Mouse (Mus musculus) liver, embryonic 12.5 days (tissue): ENCODE measurements around the gene Psg18. TPM values are rescaled to one million over a fixed set of nuclear protein-coding genes. Genes with fewer than 3 reads are reported as not detected.
"Not testable (repeated sequence)": the region's sequence is repeated elsewhere in the genome, so short reads cannot be mapped to it uniquely, and the experiment has no call there.

Experiments
- ATAC-seq: fragments of 200-750 bp; cut with Nextera tagmentation; 2 replicates; pipeline ENCODE4 v1.8.0; 2017; ENCODE audit warnings: moderate number of reproducible peaks, mild to moderate bottlenecking, moderate library complexity
- H3K27ac ChIP-seq: fragments of 300-500 bp; sonication (generic); 2 replicates; pipeline ENCODE4 v1.5.1; 2016; ENCODE audit warnings: mild to moderate bottlenecking
- H3K27me3 ChIP-seq: fragments of 300-500 bp; sonication (generic); replicated peaks from 2 replicates; pipeline ENCODE4 v1.6.1; 2016; ENCODE audit warnings: mild to moderate bottlenecking, moderate library complexity
- H3K36me3 ChIP-seq: fragments of 300-500 bp; sonication (generic); 2 replicates; pipeline ENCODE4 v1.6.1; 2016; ENCODE audit warnings: mild to moderate bottlenecking, moderate library complexity
- H3K4me1 ChIP-seq: fragments of 300-500 bp; sonication (generic); 2 replicates; pipeline ENCODE4 v1.6.1; 2016
- H3K4me2 ChIP-seq: fragments of 300-500 bp; sonication (generic); 2 replicates; pipeline ENCODE4 v1.6.1; 2016; ENCODE audit warnings: mild to moderate bottlenecking, moderate library complexity
- H3K4me3 ChIP-seq: fragments of 300-500 bp; sonication (generic); 2 replicates; pipeline ENCODE4 v1.5.1; 2016; ENCODE audit warnings: mild to moderate bottlenecking, moderate library complexity
- H3K9ac ChIP-seq: fragments of 300-500 bp; sonication (generic); 2 replicates; pipeline ENCODE4 v1.6.1; 2016; ENCODE audit warnings: mild to moderate bottlenecking, moderate library complexity
- H3K9me3 ChIP-seq: fragments of 300-500 bp; sonication (generic); replicated peaks from 2 replicates; pipeline ENCODE4 v1.6.1; 2016; ENCODE audit warnings: mild to moderate bottlenecking, moderate library complexity
- WGBS: fragments of 180-500 bp; shearing (Covaris S2); methylation state at CpG from one replicate; pipeline ENCODE4 v1.1.7; 2016; ENCODE audit not compliant: insufficient replicate concordance; 5-methylcytosine and 5-hydroxymethylcytosine counted together
- polyA plus RNA-seq: library from polyadenylated mRNA; unstranded; fragments of >200 nt; fragmentation: Nextera tagmentation; extraction: Ambion mirVana; gene quantifications from 2 replicates; pipeline ENCODE4 v1.2.1, GENCODE M21; 2016

Gene Psg18
- polyA plus RNA-seq, result not detected in 2 replicates

DNA sequence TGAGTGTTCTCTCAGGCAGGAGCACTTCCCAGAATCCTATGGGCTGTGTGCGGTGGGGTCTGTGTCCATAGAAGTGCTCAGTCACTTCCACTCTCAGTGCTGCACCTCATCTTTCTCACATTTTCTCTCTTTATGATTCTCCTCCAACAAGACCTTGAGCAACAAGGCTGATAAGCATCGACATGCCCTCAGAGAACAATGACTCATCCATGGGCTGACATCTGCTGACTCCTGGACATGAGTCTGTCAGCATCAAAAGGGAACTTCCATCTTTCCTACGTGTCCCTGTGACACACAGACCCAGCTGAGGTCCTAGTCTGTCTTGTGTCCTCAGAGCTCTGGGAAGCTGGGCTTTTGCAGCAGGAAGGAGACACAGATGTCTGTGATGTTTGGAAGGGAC, at the start of gene Psg18:
TSS of gene Psg18 (minus strand) at position 101 of the 400 bp plus-strand sequence.
- not testable (repeated sequence) for H3K4me3 ChIP-seq, H3K9ac ChIP-seq, H3K4me2 ChIP-seq, H3K36me3 ChIP-seq, H3K27me3 ChIP-seq, ATAC-seq, H3K27ac ChIP-seq, H3K4me1 ChIP-seq, H3K9me3 ChIP-seq
- 38% methylated on average over 3 of the region's 3 CpGs for WGBS

DNA sequence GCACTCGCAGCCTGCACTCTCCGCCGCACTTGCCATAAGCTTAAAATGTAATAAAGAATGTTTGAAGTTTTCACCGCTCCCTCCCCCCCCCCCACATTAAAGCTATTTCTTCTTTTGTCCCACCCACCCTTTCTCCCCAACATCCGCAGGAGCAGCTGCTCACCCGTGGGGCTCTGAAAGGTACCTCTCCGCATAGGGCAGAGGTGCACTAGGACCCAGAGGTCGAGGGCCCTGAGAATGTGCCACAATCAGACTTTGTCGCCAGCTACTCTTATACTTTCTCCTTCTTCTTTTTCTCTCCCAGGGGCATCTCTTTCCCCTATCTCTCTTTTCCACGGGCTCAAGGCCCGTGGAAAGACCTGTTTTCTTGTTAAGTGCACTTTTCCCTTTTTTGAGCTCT, 48.6 kb upstream of the Psg18 start:
- Histone ChIP-seq H3K27ac (no peak overlapping the region), H3K27me3 (no peaks in the 10 kb centered on the region; the same call in 1 of the 2 replicates), H3K36me3 (no peaks in the 10 kb centered on the region), H3K4me2 (no peak overlapping the region), H3K4me3 (no peak overlapping the region), H3K4me1 (no peaks in the 10 kb centered on the region), H3K9ac (no peak overlapping the region), H3K9me3 (peaks cover 12% of the 10 kb centered on the region)
- WGBS, result 41% methylated on average over 10 of the region's 11 CpGs
- no peak for ATAC-seq

DNA sequence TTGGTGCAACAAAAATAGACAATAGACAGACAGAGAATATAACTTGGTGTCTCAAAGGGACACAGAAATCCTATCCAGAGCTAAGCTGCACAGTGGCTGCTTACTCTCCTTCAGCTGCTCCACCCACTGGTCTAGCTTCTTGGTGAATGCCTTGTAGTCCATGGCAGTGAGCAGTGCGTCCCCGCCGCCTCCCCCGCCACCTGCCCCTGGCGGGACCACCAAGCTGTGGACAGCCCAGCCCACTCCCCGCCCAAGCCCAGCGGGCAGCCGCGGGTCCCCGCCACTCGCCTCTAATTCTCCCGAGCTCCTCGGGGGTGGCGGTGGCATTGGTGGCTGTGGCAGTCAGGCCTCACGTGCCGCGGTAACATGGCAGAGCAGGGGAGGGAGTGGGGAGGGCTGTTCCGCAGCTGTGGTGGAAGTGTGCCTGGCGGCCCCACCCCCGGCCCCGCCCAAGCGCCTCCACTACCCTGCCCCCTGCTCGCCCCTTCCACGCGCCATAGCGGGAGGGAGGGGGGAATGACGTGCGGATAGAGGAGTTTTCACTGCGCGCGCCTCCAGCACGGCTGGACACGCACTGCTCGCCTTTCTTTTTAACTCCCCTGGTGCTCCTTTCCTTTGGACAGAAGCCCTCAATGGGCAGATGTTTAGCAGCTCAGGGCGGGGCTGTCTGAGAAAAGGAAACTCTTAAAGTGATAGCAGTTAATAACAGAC, 47.9 kb upstream of the Psg18 start:
- H3K4me3 ChIP-seq, result no peak overlapping the region
- 29% methylated on average over 30 of the region's 35 CpGs for WGBS
- ATAC-seq, result no peak

DNA sequence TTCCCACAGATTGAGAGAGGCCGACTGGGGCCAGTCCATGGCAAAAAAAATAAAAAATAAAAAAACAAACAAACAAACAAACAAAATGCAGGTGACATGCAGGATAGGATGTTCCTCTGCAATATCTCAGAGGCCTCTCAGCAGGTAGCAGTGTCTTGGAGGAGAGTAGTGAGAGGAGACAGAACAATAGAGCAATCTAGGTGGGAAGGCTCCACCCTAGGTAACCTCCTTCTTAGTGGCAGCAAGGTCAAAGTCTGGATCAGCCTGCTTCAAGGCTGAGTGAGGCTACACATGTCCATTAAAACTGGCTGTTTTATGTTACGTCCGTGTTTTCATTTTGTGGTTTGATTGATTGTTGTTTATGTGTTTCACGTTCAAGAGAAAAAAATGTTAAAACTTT, 36.7 kb upstream of the Psg18 start:
- not testable (repeated sequence) for H3K4me2 ChIP-seq, H3K27me3 ChIP-seq, H3K27ac ChIP-seq, ATAC-seq, H3K4me3 ChIP-seq, H3K9ac ChIP-seq, H3K4me1 ChIP-seq, H3K36me3 ChIP-seq
- WGBS, result 70% methylated on average over 4 of the region's 4 CpGs
- H3K9me3 ChIP-seq, result peaks cover 20% of the 10 kb centered on the region

More for the DNA sequence above, 47.9 kb upstream of the Psg18 start:
- Histone ChIP-seq H3K4me1 (no peaks in the 10 kb centered on the region), H3K9me3 (peaks cover 12% of the 10 kb centered on the region), H3K27me3 (no peaks in the 10 kb centered on the region; the same call in 1 of the 2 replicates), H3K4me2 (no peak overlapping the region), H3K9ac (no peak overlapping the region), H3K36me3 (no peaks in the 10 kb centered on the region), H3K27ac (no peak overlapping the region)

DNA sequence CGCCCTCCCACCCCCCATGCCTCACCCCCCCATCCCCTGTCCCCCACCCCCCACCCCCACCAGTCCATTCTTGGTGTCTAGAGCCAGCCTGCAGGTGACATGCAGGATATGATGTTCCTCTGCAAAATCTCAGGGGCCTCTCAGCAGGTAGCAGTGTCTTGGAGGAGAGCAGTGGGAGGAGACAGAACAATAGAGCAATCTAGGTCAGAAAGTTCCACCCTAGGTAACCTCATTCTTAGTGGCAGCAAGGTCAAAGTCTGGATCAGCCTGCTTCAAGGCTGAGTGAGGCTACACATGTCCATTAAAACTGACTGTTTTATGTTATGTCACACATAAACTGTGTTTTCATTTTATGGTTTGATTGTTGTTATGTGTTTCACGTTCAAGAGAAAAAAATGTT, 23.5 kb upstream of the Psg18 start:
- Histone ChIP-seq H3K27me3 (no peaks in the 10 kb centered on the region), H3K4me3 (no peak overlapping the region), H3K4me2 (no peak overlapping the region), H3K4me1 (no peaks in the 10 kb centered on the region), H3K27ac (no peak overlapping the region), H3K36me3 (no peaks in the 10 kb centered on the region), H3K9me3 (peaks cover 33% of the 10 kb centered on the region), H3K9ac (no peak overlapping the region)
- no peak for ATAC-seq
- 44% methylated on average over 1 of the region's 2 CpGs for WGBS

DNA sequence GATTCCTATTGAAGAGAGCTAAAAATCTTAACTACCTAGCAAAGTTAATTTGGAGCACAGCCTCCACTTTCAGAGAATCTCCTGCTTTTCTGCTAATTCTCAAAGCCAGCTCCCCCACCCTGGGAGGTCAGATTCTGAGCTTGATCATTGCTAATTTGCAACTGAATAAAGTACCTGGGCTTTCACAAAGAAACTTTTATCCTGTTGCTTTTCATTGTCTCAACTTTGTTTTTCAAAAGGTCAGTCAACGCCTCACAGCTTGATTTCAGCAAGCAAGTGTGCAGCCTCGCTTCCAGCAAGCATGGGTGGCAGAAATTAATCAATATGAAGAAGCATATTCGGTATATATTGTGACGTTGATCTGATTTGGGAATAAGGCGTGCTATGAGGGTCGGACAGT, 19.4 kb downstream of the Psg18 start:
- 54% methylated on average over 6 of the region's 6 CpGs for WGBS
- not testable (repeated sequence) for H3K27me3 ChIP-seq, H3K4me3 ChIP-seq, H3K9ac ChIP-seq, H3K4me2 ChIP-seq, H3K27ac ChIP-seq, H3K4me1 ChIP-seq, H3K9me3 ChIP-seq, H3K36me3 ChIP-seq, ATAC-seq

Other genes with a start within 250 kb of the Psg18 start
- not detected in 2 replicates for gene Igfl3, start 178.5 kb downstream of the Psg18 start, polyA plus RNA-seq
- gene Mill1, start 109.7 kb downstream of the Psg18 start, polyA plus RNA-seq, result not detected in 2 replicates
- not detected in 2 replicates for gene Psg28, start 77.0 kb upstream of the Psg18 start, polyA plus RNA-seq
- gene Psg26, start 129.2 kb upstream of the Psg18 start, polyA plus RNA-seq, result not detected in 2 replicates
- not detected in 2 replicates for gene Psg25, start 177.3 kb upstream of the Psg18 start, polyA plus RNA-seq
- not detected in 2 replicates for gene Psg27, start 212.3 kb upstream of the Psg18 start, polyA plus RNA-seq